Mouse (Mus musculus): ENCODE measurements at regions not wholly inside any gene's neighbourhood (a gene's known extent, or its start where the extent isn't known, plus 50 kb on each side); places are given as distances from the start of the nearest gene placed in this dataset.

DNA sequence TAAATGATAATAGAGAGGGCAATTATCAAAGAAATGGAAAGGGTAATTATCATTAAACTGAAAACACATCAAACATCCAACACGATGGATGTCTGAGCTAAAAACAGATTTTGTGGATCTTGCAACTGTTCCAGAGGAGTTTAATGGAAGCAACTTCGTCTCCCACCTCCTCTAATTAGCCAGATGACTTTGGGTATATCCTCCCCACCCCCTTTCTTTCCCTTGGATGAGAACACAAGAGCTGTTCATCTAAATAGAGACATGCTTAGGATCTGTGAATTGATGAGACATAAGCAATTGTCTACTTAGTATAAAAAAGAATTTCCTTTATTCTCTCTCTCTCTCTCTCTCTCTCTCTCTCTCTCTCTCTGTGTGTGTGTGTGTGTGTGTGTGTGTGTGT lies 333.7 kb upstream of the Adgrl2 start:
- TF ChIP-seq CTCF (conservative IDR thresholded peaks at IDR 0.05; ENCODE audit: low read length) (no peak), POU5F1 (IDR thresholded peaks at IDR 0.05; ENCODE audit: borderline replicate concordance, low read length) (no peak), NANOG (IDR thresholded peaks at IDR 0.05; ENCODE audit: borderline replicate concordance, low read length) (no peak)
